Mouse (Mus musculus) heart, postnatal 10 days (tissue): ENCODE measurements around the gene Foxp1. TPM values are rescaled to one million over a fixed set of nuclear protein-coding genes. Genes with fewer than 3 reads are reported as not detected.

ENCODE experiments used
- DNase-seq, 2 experiments: peaks; one replicate each; pipeline ENCODE4 v3.0.0; 2021
- intact Hi-C: fragments of 180-260 bp; cut with DNase I; formaldehyde crosslinking; loops from one replicate; pipeline ENCODE4 v1.15.1; 2025
- microRNA-seq, 2 experiments: library from miRNA; unstranded; fragments of <30 nt; microRNA quantifications; one replicate each; pipeline ENCODE4 v1.2.0; 2022
- total RNA-seq, 2 experiments: library from RNA; stranded (reverse); gene quantifications; 2 replicates each; pipeline ENCODE4 v1.2.3; 2021

The Foxp1 gene
- total RNA-seq, 2 experiments from 2014 or later: 52.4 to 60.6 TPM

- intact Hi-C loops: no loop called here
- DNase-seq: no peak
Observed at GRCm38 (mm10) chr6:98876401-98876800, 646.1 kb downstream of the Foxp1 start.

Small RNA genes within 50 kb of the gene (microRNA-seq; reads per million reads assigned to microRNA genes)
- 0 reads per million in 2 experiments for gene Gm22328
- gene Gm49348: 0 reads per million in 2 experiments

Other genes with a start within 250 kb of the Foxp1 start
- 10 to 100 TPM; 25.7 to 28.6 TPM for gene Eif4e3, start 144.1 kb upstream of the Foxp1 start, total RNA-seq
- gene Gm20696, start 144.1 kb upstream of the Foxp1 start, total RNA-seq: 1 to 10 TPM; 2.4 to 2.5 TPM
- gene Gpr27, start 170.0 kb upstream of the Foxp1 start, total RNA-seq: 1 to 10 TPM; 3.1 to 4.7 TPM
- gene Prok2, start 203.7 kb upstream of the Foxp1 start, total RNA-seq: not detected